Mouse (Mus musculus): Measurements from ENCODE around the gene Kmt5a. TPM values are rescaled to one million over a fixed set of nuclear protein-coding genes. Genes with fewer than 3 reads are reported as not detected.

Gene Kmt5a
- total RNA-seq, 2 experiments from 2014 or later, result 134 to 312 TPM

GRCm38 (mm10) chr5:124510536-124511050, 70.9 kb downstream of the Kmt5a start:
- no peak for ATAC-seq (replicated peaks; ENCODE audit: poor library complexity)

Other genes starting within 250 kb of the Kmt5a start
- gene Pitpnm2, start 190.2 kb upstream of the Kmt5a start, total RNA-seq (2015), result 6.0 and 7.5 TPM in 2 replicates
- gene Pitpnm2, start 190.2 kb upstream of the Kmt5a start, total RNA-seq (2017), result 2.5 and 3.1 TPM in 2 replicates
- 16.6 and 18.3 TPM in 2 replicates for gene Mphosph9, start 112.0 kb upstream of the Kmt5a start, total RNA-seq (2015)
- gene Mphosph9, start 112.0 kb upstream of the Kmt5a start, total RNA-seq (2017), result 18.9 and 25.2 TPM in 2 replicates
- 12.8 and 15.7 TPM in 2 replicates for gene 2810006K23Rik, start 111.8 kb upstream of the Kmt5a start, total RNA-seq (2015)
- 18.9 and 22.1 TPM in 2 replicates for gene 2810006K23Rik, start 111.8 kb upstream of the Kmt5a start, total RNA-seq (2017)
- 256 and 268 TPM in 2 replicates for gene Cdk2ap1, start 76.8 kb upstream of the Kmt5a start, total RNA-seq (2015)
- 174 and 218 TPM in 2 replicates for gene Cdk2ap1, start 76.8 kb upstream of the Kmt5a start, total RNA-seq (2017)
- 94.8 and 95.7 TPM in 2 replicates for gene Sbno1, start 13.9 kb upstream of the Kmt5a start, total RNA-seq (2015)
- gene Sbno1, start 13.9 kb upstream of the Kmt5a start, total RNA-seq (2017), result 162 and 219 TPM in 2 replicates
- 49.0 and 63.6 TPM in 2 replicates for gene Rilpl2, start 38.4 kb downstream of the Kmt5a start, total RNA-seq (2015)
- gene Rilpl2, start 38.4 kb downstream of the Kmt5a start, total RNA-seq (2017), result 45.2 and 50.1 TPM in 2 replicates
- 2.8 and 6.4 TPM in 2 replicates for gene Snrnp35, start 43.2 kb downstream of the Kmt5a start, total RNA-seq (2015)
- 5.4 and 9.0 TPM in 2 replicates for gene Snrnp35, start 43.2 kb downstream of the Kmt5a start, total RNA-seq (2017)
- 0.54 TPM in 1 of 2 replicates, not detected in the other for gene Rilpl1, start 91.5 kb downstream of the Kmt5a start, total RNA-seq (2015)
- 0.21 and 0.61 TPM in 2 replicates for gene Rilpl1, start 91.5 kb downstream of the Kmt5a start, total RNA-seq (2017)
- gene Tmed2, start 100.8 kb downstream of the Kmt5a start, total RNA-seq (2015), result 851 and 960 TPM in 2 replicates
- gene Tmed2, start 100.8 kb downstream of the Kmt5a start, total RNA-seq (2017), result 795 and 1,001 TPM in 2 replicates
- 13.7 and 15.3 TPM in 2 replicates for gene Ddx55, start 112.9 kb downstream of the Kmt5a start, total RNA-seq (2015)
- 15.2 and 15.7 TPM in 2 replicates for gene Ddx55, start 112.9 kb downstream of the Kmt5a start, total RNA-seq (2017)
- gene Eif2b1, start 139.2 kb downstream of the Kmt5a start, total RNA-seq (2015), result 45.9 and 53.7 TPM in 2 replicates
- gene Eif2b1, start 139.2 kb downstream of the Kmt5a start, total RNA-seq (2017), result 26.1 and 40.1 TPM in 2 replicates
- 13.8 and 16.2 TPM in 2 replicates for gene Gtf2h3, start 139.2 kb downstream of the Kmt5a start, total RNA-seq (2015)
- gene Gtf2h3, start 139.2 kb downstream of the Kmt5a start, total RNA-seq (2017), result 29.7 and 37.5 TPM in 2 replicates
- gene Atp6v0a2, start 188.6 kb downstream of the Kmt5a start, total RNA-seq (2015), result 13.8 and 14.0 TPM in 2 replicates
- gene Atp6v0a2, start 188.6 kb downstream of the Kmt5a start, total RNA-seq (2017), result 13.5 and 15.4 TPM in 2 replicates

Measured in megakaryocyte progenitor cell, adult 5-6 weeks (primary cell).